Mouse (Mus musculus): Measurements from ENCODE around the gene BC067074. TPM values are rescaled to one million over a fixed set of nuclear protein-coding genes. Genes with fewer than 3 reads are reported as not detected.

The BC067074 gene
- total RNA-seq, 2 experiments from 2014 or later: 3.4 to 4.4 TPM

- intact Hi-C loops (cut with DNase I): no loop called here
- DNase-seq: no peak
Measured at GRCm38 (mm10) chr13:113418632-113419031, 125.7 kb downstream of the BC067074 start.

DNA sequence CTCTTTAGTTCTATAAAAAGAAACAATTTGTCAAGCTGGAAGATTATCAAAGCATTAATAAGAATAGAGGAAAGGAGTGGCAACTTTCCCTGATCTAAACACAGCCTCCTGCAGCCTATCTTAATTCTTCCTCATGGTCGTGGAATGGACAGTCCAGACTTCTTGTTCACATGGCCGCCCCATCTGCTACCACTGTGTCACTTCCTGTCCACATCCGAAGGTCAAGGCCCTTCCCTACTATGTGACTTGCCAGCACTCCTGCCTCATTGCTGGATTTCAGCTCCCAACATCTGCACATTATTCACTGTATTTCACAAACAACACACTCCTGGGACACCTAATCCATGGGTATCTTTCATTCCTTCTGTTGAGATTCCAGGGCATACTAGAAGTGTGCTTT is 128.5 kb downstream of the BC067074 start:
- intact Hi-C loops (cut with DNase I): loop anchor here (5.0 kb wide), 1 partner anchor 66 kb away; no protein-coding TSS in a partner anchor
- DNase-seq: no peak

GRCm38 (mm10) chr13:113423825-113424224 is 130.9 kb downstream of the BC067074 start:
- intact Hi-C loops (cut with DNase I): loop anchor here (5.0 kb wide), 1 partner anchor 63 kb away; no protein-coding TSS in a partner anchor
- no peak for DNase-seq

GRCm38 (mm10) chr13:113425907-113426306 is 132.9 kb downstream of the BC067074 start:
- no peak for DNase-seq
- intact Hi-C loops (cut with DNase I): no loop called here

Other genes with a start within 250 kb of the BC067074 start
- 10 to 100 TPM; 36.1 to 41.0 TPM for gene Gpx8, start 246.7 kb upstream of the BC067074 start, total RNA-seq (2021)
- 1 to 10 TPM in 1 of 2 experiments, not detected in 1; 6.1 TPM for gene Gzma, start 192.2 kb upstream of the BC067074 start, total RNA-seq (2021)
- under 1 TPM; 0.60 to 1.00 TPM for gene Esm1, start 83.5 kb upstream of the BC067074 start, total RNA-seq (2021)
- gene Gzmk, start 67.3 kb upstream of the BC067074 start, total RNA-seq (2021): not detected